Mouse (Mus musculus) WW6 (cell line): ENCODE data around the gene Rab33b.
A peak's percentile ranks its signal among the peaks of the same experiment; 100 is the strongest.
"Not testable (repeated sequence)": the region's sequence is repeated elsewhere in the genome, so short reads cannot be mapped to it uniquely, and the experiment has no call there.

Experiments
- DNase-seq: peaks from one replicate; pipeline ENCODE4 v3.0.0-alpha.2; 2013; ENCODE audit warnings: low read depth, low spot score

Gene Rab33b

DNA sequence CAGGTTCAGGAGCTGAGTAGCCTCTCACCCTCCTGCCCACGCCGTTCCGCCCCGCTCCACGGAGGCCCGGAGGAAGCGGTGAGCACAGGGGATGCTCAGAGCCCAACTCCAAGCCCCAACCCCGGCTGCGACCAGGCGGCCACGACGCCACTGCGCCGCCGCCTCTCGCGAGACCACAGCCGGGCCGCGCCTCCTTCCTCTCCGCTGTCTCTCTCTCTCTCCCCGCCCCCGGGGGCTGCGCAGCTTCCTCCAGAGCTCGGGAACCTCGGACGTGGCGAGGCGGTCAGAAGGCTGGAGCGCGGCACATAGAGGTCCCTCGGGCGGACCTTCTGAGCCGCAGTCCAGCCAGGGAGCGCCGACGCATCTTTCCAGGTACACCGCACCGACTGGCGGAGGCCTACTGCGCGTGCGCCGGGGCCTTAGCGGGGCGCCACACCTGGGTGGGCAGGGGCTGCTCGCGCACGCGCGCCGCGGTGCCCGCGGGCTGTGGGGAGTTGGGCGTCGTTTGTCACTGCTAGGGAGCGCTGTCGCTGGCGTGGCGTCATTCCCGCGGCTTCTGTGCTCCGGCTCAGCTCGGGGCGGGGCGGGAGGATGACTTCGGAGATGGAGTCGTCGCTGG, at the start of gene Rab33b:
Gene Rab33b, plus strand, starts transcription at position 180 of the 619 bp plus-strand sequence.
- peak; percentile 91 for DNase-seq

DNA sequence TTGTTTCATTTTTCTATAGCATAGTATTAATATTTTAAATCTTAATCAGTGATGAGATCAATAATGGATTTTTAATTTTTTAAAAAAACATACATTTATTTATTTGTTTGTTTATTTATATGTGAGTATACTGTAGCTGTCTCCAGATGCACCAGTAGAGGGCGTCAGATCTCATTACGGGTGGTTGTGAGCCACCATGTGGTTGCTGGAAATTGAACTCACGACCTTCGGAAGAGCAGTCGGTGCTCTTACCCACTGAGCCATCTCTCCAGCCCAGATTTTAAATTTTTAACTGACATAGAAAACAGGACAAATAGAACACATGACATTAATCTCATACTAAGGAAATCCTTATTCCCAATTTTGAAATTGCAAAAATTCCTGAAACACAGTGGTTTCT, 49.4 kb upstream of the Rab33b start:
- not testable (repeated sequence) for DNase-seq

DNA sequence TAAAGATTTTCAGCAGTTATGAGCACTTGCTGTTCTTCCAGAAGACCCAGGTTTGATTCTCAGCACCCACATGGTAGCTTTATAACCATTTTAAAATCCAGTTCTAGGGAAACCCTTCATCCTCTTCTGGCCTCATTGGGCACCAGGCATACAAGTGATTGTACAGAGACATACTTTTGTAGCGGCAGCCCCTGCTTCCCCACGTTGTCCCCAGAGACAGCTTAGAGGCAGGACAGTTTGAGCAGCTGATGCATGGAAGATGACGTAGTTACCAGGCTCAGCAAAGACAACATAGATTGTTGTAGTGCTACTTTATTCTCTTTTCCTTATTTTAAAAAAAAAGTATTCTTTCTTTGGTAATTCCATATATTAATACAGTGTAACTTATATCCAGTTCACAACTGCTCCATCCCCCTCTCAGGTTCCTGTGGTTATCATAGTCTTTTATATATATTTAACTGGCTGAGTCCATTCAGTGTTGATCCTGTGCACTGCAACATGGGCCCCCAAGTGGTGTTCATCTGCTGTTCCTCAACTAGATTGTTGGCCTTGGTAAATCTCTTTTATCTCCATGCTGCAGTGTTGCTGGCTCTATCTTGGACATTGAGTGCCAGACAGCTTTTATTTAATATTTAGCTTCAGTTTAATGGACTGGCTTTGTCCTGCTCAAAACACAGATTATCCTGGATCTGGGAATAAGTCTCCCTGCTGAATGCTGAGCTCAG, 48.7 kb upstream of the Rab33b start:
- DNase-seq: no peak

DNA sequence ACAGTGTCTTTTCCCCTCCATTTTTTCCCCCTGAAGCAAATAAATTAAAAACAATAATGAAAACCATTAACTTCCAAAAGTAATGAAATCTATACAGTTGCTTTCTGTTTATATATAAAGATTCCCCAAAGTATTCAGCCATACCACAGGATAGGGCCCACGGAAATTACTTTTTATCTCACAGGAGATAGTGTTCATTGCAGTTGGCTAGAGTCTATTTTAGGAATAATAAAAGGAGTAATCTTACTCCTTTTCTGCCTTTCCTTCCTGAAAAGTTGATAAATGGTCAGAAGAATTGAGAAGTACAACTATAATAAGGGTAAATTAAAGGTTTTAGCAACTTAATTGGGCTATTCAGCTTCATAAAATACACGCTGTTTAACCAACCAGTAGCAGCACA, 15.2 kb upstream of the Rab33b start:
- no peak for DNase-seq

DNA sequence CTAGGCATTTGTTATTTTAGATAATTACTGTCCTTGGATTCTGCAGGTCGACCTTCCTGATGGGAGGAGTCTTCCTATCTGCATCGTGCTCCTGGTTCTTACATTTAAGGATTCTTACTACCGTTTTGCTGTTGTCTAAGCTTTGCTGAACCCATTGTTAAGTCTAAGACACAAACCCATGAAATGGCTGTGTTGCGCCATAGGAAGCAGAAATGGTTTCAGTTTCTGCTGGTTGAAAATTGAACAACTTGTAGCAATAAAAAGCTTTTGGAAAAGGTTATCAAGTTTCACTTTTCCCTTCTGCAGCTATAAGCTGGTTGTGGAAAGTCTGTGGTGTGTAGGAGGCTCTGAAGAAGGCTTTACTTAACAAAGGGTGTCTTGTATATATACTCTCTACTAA, 8.0 kb upstream of the Rab33b start:
- no peak for DNase-seq

DNA sequence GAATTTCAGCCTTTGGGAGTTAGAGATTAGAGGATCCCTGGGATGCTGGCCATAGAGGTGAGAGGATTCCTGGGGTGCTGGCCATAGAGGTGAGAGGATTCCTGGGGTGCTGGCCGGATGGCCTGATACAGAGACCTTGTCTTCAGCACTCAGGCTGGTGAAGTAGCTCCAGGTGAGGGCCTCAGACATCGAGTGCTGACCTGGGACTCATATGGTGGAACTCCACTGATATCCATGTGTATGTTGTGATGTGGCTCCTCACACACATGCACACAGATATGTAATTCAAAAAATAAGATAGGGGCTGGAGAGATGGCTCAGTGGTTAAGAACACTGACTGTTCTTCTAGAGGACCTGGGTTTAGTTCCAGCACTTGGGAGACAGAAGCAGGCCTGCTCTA, 3.8 kb upstream of the Rab33b start:
- no peak for DNase-seq

DNA sequence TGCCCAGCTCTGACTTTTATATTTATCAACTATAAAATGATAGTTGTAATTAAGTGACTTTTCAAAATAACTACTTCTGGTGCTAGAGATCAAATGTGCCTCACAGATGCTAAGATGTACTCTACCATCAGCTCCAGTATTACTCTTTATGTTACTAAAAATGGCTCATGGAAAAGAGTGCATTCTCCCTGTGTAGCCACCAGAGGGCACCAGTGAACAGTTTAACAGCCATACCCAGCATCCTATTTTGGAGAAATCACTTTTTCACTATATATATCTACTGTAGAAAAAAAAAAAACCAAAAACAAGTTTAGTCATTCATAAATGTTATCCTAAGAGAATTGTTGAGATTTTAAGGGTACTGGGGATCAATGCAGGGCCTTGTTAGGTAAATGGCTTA, 2.7 kb upstream of the Rab33b start:
- no peak for DNase-seq

DNA sequence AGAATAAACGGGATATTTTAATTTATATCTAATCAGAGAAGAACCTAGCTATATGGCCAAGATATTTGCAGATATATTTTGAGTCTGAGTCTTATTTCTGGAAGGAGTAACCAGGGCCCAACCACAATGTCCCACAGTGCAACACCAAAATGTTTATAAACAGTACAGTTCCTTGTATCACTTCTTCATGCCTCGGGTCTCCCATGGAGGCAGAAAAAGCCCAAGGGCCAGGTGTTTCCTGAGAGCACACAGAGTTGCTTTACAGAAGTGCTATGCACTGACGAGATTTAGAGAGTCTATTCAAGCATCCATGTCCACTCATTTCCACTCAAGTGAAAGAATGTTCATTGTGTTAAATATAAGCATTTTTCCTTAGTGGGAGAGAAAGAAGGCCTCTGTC, 1.8 kb upstream of the Rab33b start:
- no peak for DNase-seq

DNA sequence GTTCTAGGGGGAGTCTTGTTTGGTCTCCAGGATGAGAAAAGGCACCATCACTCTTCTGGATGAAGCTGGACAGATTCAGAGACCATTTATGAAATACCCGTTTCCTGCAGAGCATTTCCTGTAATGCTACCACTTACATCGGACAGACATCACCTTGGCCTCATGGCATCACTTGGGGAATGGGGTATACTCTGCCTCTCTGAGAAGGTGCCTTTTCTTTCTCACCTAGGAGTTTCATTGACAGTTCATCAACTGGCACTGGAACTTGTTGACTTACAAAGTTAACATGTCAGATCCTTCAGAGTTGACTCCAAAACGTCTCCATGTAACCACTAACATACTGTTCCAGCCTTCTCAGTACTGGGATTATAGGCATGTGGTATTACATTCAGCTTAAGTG, 939 bp upstream of the Rab33b start:
- no peak for DNase-seq

DNA sequence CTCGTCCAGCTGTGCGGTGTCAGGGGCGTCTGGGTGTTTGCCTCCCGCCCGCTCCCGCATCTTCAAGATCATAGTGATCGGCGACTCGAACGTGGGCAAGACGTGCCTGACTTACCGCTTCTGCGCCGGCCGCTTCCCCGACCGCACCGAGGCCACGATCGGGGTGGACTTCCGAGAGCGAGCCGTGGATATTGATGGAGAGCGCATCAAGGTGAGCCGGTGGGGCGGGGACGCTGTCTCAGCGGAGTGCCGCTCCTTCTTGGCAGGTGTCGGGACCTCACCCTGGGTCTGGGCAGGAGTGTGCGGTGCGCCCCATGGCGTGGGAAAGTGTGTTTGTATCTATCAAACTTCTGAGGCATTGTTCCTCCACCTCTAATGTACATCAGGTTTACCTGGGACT, 650 bp downstream of the Rab33b start:
- DNase-seq: peak; percentile 14

DNA sequence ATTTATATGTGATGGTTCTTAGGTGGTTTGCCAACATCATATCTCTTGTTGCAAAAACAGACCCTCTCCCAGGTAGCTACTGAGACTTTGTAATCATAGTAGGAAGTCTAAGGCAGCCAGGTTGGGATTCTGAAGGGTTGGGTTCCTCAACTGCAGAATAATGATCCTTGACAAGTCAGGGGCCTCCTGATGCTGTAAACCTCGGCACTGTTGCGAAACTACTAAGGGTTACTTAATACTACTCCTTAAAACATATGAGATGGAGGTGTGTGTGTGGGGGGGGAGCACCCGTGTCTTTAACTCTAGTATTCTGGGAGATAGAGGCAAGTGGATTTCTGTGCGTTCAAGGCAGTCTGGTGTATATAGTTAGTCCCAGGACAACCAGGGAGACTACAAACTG, 1.6 kb downstream of the Rab33b start:
- no peak for DNase-seq

DNA sequence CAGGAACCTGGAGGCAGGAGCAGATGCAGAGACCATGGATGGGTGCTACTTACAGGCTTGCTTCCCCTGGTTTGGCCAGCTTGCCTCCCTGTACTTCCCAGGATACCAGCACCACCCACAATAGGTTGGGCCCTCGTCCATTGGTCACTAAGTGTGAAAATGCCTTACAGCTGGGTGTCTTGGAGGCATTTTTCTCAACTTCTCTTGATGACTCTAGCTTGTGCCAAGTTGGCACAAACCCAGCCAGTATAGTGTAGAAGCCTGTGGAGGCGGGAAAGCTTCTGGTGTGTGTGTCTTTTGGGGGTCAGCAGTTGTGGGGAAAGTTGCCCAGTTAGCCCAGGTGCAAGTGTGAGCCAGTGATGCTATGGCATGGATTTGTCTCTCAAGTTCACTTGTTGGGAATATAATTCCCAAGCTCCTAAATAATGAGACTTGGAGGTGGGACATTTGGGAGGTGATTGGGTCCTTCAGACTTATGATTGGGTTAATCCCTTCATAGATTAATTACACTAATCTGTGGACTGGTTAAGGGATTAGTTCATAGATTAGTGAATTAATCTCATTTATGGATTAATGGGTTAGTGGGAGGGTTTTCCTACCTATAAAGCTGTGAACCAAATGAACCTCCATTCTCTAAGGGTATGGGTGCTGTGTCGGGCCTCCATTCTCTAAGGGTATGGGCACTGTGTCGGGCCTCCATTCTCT, 2.9 kb downstream of the Rab33b start:
- DNase-seq: no peak

DNA sequence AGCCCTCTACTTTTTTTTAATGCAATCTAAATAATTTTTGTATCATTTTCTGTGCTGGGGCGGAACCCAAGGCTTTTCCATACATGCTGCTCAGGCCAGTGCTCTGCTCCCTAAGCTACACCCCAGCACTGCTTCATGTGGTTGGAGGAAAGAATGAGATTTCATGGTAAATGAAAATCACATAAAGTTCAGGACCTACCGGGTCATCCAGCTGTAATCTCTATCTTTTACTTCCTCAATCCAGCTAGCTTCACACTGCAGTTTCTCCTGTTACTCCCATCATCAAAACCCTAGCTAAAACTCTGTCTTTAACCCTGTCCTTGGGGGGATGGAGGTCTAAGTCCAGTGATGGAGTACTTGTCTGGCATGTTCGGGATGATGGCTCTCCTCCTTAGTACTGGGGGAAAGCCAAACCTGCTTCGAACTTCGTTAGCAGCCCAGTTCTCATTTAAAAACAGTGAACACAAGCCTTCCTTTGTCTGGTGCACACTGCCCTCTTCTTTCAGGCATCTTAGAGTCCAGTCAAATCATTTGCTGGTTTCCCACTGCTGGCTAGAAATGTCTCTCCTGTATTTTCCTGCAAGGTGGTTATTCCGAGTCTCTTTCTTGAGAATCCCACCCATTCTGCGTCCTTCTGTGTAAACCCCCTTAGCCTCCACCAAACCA, 6.5 kb downstream of the Rab33b start:
- DNase-seq: no peak

DNA sequence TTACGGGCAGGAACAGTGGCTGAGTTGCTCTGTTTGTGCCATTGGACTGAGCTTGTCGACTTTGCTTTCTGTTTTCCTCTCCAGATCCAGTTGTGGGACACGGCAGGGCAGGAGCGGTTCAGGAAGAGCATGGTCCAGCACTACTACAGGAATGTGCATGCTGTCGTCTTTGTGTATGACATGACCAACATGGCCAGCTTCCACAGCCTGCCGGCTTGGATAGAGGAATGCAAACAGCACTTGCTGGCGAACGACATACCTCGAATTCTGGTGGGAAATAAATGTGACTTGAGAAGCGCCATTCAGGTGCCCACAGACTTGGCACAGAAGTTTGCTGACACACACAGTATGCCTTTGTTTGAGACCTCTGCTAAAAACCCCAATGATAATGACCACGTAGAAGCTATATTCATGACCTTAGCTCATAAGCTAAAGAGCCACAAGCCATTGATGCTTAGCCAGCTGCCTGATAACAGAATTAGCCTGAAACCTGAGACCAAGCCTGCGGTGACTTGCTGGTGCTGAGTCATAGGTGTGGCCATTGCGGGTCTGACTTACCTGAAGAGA, 9.6 kb downstream of the Rab33b start:
- DNase-seq: no peak

DNA sequence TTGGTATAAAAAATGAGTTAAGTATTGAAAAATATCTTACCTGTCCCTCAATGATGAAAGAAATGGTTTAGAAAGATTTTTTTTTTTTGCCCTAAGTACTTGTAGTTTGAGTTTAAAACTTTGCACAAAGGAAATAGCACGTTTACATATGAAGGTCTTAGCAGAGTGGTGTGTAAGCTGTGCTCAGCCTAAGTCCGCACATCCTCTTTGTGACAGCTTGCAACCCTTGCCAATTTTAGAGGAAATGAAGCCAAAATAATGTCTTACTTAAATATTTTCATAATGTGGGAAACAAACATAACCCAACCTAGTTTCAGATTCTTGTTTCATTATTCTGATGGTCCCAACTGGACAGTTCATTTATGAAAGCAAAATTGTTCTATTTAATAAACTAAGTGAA, 10.7 kb downstream of the Rab33b start:
- no peak for DNase-seq

DNA sequence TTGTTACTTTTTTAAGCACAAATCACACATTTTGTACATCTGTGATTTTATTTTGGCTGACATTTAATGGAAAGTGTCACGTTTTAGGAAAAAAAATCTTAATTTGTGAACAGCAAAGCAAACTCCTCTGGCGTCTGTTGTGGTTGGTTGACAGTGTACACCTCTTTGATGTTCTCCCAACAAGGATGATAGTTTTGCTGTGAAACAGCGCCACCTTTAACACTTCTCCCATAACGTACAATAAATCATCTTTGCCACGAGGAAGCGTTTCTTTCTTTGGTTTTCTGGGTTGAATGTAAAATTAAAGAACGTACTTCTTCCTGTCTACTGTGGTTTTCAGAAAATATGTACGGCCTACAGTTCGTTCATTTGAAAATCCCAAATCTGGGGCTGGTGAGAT, 11.9 kb downstream of the Rab33b start:
- DNase-seq: no peak

DNA sequence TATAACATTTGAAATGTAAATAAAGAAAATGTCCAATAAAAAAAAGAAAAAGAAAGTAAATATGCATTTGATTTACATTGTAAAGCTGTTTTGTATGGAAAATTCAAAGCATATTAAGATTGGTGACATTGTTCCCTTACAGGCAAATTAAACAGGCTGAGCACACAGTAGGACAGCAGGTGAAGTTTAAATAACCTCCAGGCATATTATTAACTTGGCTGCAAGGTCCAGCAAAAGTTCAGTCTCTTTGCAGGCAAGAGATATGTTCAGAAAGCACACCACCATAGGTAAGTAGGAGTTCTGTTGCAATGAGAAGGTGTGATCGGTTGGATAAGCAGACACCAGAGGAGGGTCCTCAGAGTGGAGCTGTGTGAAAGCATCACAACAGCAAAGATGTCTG, 14.3 kb downstream of the Rab33b start:
- no peak for DNase-seq

DNA sequence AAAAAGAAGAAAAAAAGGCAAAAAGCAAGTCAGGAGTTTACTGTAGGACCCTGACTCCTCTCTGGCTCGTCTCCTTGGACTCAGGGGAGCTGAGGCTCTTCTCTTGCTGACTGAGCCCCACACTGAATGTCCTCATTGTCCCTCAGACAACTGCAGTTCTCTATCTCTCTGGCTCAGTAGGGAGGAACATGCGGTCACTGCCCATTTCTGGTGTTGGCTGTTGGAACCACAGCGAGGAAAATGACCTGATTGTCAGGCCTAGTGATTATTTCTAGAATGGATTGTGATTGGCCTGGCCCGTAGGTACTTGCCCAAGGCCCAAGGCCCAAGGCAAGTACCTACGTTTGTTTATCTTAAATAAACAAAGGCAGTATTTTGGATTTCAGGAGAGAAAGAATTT, 14.9 kb downstream of the Rab33b start:
- DNase-seq: no peak

DNA sequence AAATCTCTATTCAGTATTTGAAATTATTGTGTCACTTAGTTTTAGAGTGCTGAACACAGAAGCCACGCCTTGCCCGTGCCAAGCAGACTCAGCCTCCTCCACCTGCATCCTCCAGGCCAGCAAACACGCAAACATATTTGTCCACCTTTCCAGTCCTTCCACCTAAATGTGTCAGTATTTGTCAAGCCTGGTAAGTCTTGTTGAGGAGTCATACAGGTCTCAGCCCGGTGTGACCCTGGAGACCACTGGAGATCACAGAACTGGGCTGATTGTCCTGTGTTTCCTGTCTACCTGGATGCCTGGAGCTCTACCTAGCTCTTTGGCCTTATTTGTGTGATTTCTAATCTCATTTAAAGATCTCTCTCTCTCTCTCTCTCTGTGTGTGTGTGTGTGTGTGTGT, 16.2 kb downstream of the Rab33b start:
- no peak for DNase-seq

DNA sequence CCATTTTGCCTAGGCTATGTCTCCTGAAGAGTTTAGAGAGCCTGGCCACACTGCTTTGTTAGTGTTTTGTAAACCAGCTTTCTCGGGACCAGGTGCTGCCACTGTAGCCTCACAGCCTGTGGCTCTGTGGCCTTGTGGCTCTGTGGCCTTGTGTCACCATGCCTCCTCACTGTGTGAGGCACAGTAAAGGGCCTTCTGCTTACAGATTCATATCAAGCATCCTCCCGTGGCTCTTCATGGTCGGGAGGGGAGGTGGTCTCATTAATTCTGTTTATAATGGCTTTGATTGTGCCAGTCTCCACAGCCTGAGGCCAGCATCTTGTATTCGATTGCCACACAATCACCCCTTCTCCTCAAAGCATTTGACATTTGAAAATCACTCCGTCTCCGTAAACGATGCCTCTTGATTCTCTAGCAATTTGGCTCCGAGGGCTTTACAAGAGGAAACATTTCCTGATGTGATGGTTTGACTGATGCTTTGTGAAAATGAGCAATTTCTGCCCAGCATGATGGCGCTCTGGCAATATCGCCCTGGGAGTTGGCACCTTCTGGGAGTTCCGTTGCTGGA, 20.7 kb downstream of the Rab33b start:
- DNase-seq: no peak

DNA sequence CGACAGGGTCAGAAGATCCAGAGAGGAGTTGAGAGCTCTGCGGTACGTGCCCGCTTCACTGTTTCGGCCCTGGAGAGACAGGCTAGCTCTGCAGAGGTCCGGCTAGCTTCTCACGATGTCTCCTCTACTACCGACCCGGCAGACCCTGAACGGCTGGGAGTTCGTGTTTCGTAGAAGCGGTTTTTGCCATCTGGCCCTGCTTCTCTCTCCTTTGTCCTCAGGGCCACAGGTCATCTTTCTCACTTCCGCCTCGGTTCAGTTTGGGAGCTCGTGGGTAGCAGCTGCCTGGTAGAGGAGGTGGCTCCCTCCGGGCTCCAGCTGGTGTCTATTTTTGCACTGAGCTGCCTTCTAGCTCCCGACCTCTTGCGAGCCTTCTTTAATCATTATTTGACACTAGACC, 21.7 kb downstream of the Rab33b start:
- no peak for DNase-seq

DNA sequence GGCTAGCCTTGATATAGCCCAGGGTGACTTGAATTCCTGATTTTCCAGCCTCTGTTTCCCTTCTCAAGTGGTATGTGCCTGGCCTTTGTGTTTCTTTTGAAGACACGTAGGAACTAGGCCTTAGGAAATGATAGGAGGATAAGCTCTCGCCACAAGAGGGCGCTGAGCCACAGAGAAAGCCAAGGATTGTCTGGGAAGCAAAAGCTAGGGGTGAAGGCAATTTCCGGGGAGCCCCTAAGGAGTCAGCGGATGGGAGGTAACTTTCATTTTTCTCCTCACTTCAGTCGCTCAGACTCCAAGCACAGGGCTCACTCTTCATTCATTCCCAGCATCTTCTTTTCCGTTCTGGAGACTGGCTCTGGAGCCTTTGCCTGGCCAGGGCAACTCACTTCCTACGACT, 27.2 kb downstream of the Rab33b start:
- peak; percentile 46 for DNase-seq
